24 mouse cellular contexts compared by ENCODE assay signal in genomic region chr8:111863280-111863679, GRCm38 (mm10). TPM values are rescaled to one million over a fixed set of nuclear protein-coding genes. Genes with fewer than 3 reads are reported as not detected.
A peak's percentile ranks its signal among the peaks of the same experiment; 100 is the strongest.
DNase-seq lines count a peak whose midpoint lies in the region; ATAC-seq lines count a peak whose summit lies in the region.
"Had no signal": no experiment of that assay in that cellular context is flagged by ENCODE, and none has a peak within 500 bp of the region (broad histone marks: within the 10 kb centered on the region; RNA-seq: fewer than 3 reads in every experiment).

No protein-coding gene starts in this region.

- H3K27ac ChIP-seq in embryonic facial prominence, embryonic 14.5 days (replicated peaks; ENCODE audit: low read depth, low read length), result no peak overlapping the region
- H3K27ac ChIP-seq in embryonic facial prominence, embryonic 10.5 days (replicated peaks), result no peak overlapping the region
- peak overlapping the region; percentile 32; the same call in 1 of the 2 replicates for H3K27ac ChIP-seq in lung, embryonic 16.5 days (ENCODE audit: low read length)
- H3K27ac ChIP-seq: forebrain, embryonic 15.5 days; heart, embryonic 10.5 days; hindbrain, embryonic 10.5 days; hindbrain, embryonic 14.5 days had no signal

- no peaks in the 10 kb centered on the region for H3K4me1 ChIP-seq in embryonic facial prominence, embryonic 14.5 days (ENCODE audit: control insufficient read depth, insufficient read depth, low read length)
- no peaks in the 10 kb centered on the region for H3K4me1 ChIP-seq in embryonic facial prominence, embryonic 10.5 days
- 0 out of 2 replicates have a peak, but pooled peaks cover 2% of the 10 kb centered on the region for H3K4me1 ChIP-seq in lung, embryonic 16.5 days (replicated peaks; ENCODE audit: control insufficient read depth, insufficient read depth, low read length)
- H3K4me1 ChIP-seq: forebrain, embryonic 15.5 days; heart, embryonic 10.5 days; hindbrain, embryonic 10.5 days had no signal

- no peak overlapping the region for H3K4me3 ChIP-seq in embryonic facial prominence, embryonic 14.5 days (ENCODE audit: low read depth, low read length)
- no peak overlapping the region for H3K4me3 ChIP-seq in embryonic facial prominence, embryonic 10.5 days
- H3K4me3 ChIP-seq in lung, embryonic 16.5 days (ENCODE audit: low read length), result no peak overlapping the region
- H3K4me3 ChIP-seq: forebrain, embryonic 15.5 days; heart, embryonic 10.5 days; hindbrain, embryonic 10.5 days had no signal

- H3K36me3 ChIP-seq in embryonic facial prominence, embryonic 14.5 days (ENCODE audit: control insufficient read depth, insufficient read depth, low read length), result peaks cover 23% of the 10 kb centered on the region
- peaks cover 25% of the 10 kb centered on the region for H3K36me3 ChIP-seq in embryonic facial prominence, embryonic 10.5 days (replicated peaks)
- 0 out of 2 replicates have a peak, but pooled peaks cover 2% of the 10 kb centered on the region for H3K36me3 ChIP-seq in lung, embryonic 16.5 days (ENCODE audit: control insufficient read depth, insufficient read depth, low read length)
- H3K36me3 ChIP-seq: forebrain, embryonic 15.5 days had no signal

- ATAC-seq in embryonic facial prominence, embryonic 14.5 days (ENCODE audit: low read depth), result no peak
- no peak for ATAC-seq in lung, embryonic 16.5 days (ENCODE audit: low read depth)
- peak; percentile 89 for ATAC-seq in megakaryocyte, adult 5-6 weeks (ENCODE audit: poor library complexity, severe bottlenecking)
- ATAC-seq: activated CD4-positive, CD25-positive, alpha-beta regulatory T cell, adult 4 months; forebrain, embryonic 15.5 days had no signal

- no peaks in the 10 kb centered on the region for H3K9me3 ChIP-seq in embryonic facial prominence, embryonic 14.5 days (ENCODE audit: control insufficient read depth, low read length)
- H3K9me3 ChIP-seq in embryonic facial prominence, embryonic 10.5 days, result no peaks in the 10 kb centered on the region
- no peaks in the 10 kb centered on the region for H3K9me3 ChIP-seq in lung, embryonic 16.5 days (ENCODE audit: control insufficient read depth, low read length)
- H3K9me3 ChIP-seq: forebrain, embryonic 15.5 days; heart, embryonic 10.5 days; hindbrain, embryonic 10.5 days had no signal

- 83% methylated on average over 4 of the region's 4 CpGs for WGBS in embryonic facial prominence, embryonic 14.5 days
- 87% methylated on average over 4 of the region's 4 CpGs for WGBS in embryonic facial prominence, embryonic 10.5 days
- 80% methylated on average over 4 of the region's 4 CpGs for WGBS in lung, embryonic 16.5 days

- no peaks in the 10 kb centered on the region for H3K27me3 ChIP-seq in embryonic facial prominence, embryonic 14.5 days (replicated peaks; ENCODE audit: control insufficient read depth, insufficient read depth, low read length)
- H3K27me3 ChIP-seq in embryonic facial prominence, embryonic 10.5 days (replicated peaks; ENCODE audit: low read depth, poor library complexity, severe bottlenecking), result no peaks in the 10 kb centered on the region
- no peaks in the 10 kb centered on the region for H3K27me3 ChIP-seq in lung, embryonic 16.5 days (ENCODE audit: control insufficient read depth, insufficient read depth, low read depth, low read length)
- H3K27me3 ChIP-seq: forebrain, embryonic 15.5 days had no signal

- DNase-seq in embryonic facial prominence, embryonic 14.5 days (ENCODE audit: low spot score), result peak; percentile 12
- DNase-seq in embryonic facial prominence, embryonic 10.5 days (ENCODE audit: low spot score), result no peak
- peak; percentile 15 for DNase-seq in kidney, postnatal 10 days
- DNase-seq in kidney, postnatal 25 days, result no peak
- DNase-seq in lung, postnatal 36 days, result no peak
- DNase-seq in urinary bladder, postnatal 4 days (ENCODE audit: low spot score in 2 of 2), result no peak
- DNase-seq: adrenal gland, postnatal 14 days; cerebellum, adult 11-12 months; cerebellum, adult 9-11 months; cerebellum, postnatal 36 days; gastrocnemius, postnatal 36 days; heart, adult 18-20 months; heart, postnatal 10 days had no signal

- H3K9ac ChIP-seq in embryonic facial prominence, embryonic 14.5 days (ENCODE audit: low read depth, low read length), result no peak overlapping the region
- no peak overlapping the region for H3K9ac ChIP-seq in lung, embryonic 16.5 days (ENCODE audit: low read length)
- H3K9ac ChIP-seq: forebrain, embryonic 15.5 days; hindbrain, embryonic 14.5 days had no signal

- no peak overlapping the region for H3K4me2 ChIP-seq in embryonic facial prominence, embryonic 14.5 days (ENCODE audit: low read depth, low read length)
- H3K4me2 ChIP-seq in lung, embryonic 16.5 days (ENCODE audit: low read depth, low read length), result no peak overlapping the region
- H3K4me2 ChIP-seq: forebrain, embryonic 15.5 days; hindbrain, embryonic 14.5 days had no signal

RNA-seq across cellular contexts. Expression of gene Cfdp1, which starts 9.2 kb away (rescaled TPM):
- polyA plus RNA-seq in embryonic facial prominence, embryonic 14.5 days (2014; fragmentation: Nextera tagmentation; extraction: Ambion mirVana), result 202 and 203 TPM in 2 replicates
- polyA plus RNA-seq in embryonic facial prominence, embryonic 10.5 days (2016; fragmentation: Nextera tagmentation; extraction: Ambion mirVana), result 225 and 237 TPM in 2 replicates
- polyA plus RNA-seq in lung, embryonic 16.5 days (2015; fragmentation: Nextera tagmentation; extraction: Ambion mirVana), result 193 and 203 TPM in 2 replicates
- total RNA-seq in megakaryocyte, adult 5-6 weeks (2015), result 62.8 and 71.2 TPM in 2 replicates
- 100 TPM in 2 replicates for total RNA-seq in megakaryocyte, adult 5-6 weeks (2017)

RNA-seq across cellular contexts. Expression of gene Tmem170, which starts 13.3 kb away (rescaled TPM):
- 3.6 and 4.1 TPM in 2 replicates for polyA plus RNA-seq in embryonic facial prominence, embryonic 14.5 days (2014; fragmentation: Nextera tagmentation; extraction: Ambion mirVana)
- 10.5 and 11.0 TPM in 2 replicates for polyA plus RNA-seq in embryonic facial prominence, embryonic 10.5 days (2016; fragmentation: Nextera tagmentation; extraction: Ambion mirVana)
- 10.1 and 10.9 TPM in 2 replicates for polyA plus RNA-seq in lung, embryonic 16.5 days (2015; fragmentation: Nextera tagmentation; extraction: Ambion mirVana)
- 1.6 and 2.9 TPM in 2 replicates for total RNA-seq in megakaryocyte, adult 5-6 weeks (2015)
- 1.4 and 1.8 TPM in 2 replicates for total RNA-seq in megakaryocyte, adult 5-6 weeks (2017)

RNA-seq across cellular contexts. Expression of gene Chst5, which starts 47.0 kb away (rescaled TPM):
- polyA plus RNA-seq in embryonic facial prominence, embryonic 14.5 days (2014; fragmentation: Nextera tagmentation; extraction: Ambion mirVana), result 4.7 and 5.4 TPM in 2 replicates
- polyA plus RNA-seq in embryonic facial prominence, embryonic 10.5 days (2016; fragmentation: Nextera tagmentation; extraction: Ambion mirVana), result 2.2 and 2.7 TPM in 2 replicates
- 14.2 and 15.4 TPM in 2 replicates for polyA plus RNA-seq in lung, embryonic 16.5 days (2015; fragmentation: Nextera tagmentation; extraction: Ambion mirVana)
- not detected in 2 replicates for total RNA-seq in megakaryocyte, adult 5-6 weeks (2015)
- not detected in 2 replicates for total RNA-seq in megakaryocyte, adult 5-6 weeks (2017)
- total RNA-seq: adrenal gland, adult 18-20 months; adrenal gland, postnatal 14 days; gastrocnemius, adult 8-10 months; heart, adult 18-20 months; heart, postnatal 10 days; MEL had no signal
- polyA plus RNA-seq: activated CD4-positive, CD25-positive, alpha-beta regulatory T cell, adult 4 months; C2C12 had no signal

Comparison
In these comparisons a context has a peak if more than half of its experiments do, and no peak if none do; other contexts are left out.
1. DNase-seq: peak in embryonic facial prominence, embryonic 14.5 days (single experiment) and kidney, postnatal 10 days (single experiment); none in embryonic facial prominence, embryonic 10.5 days (single experiment), kidney, postnatal 25 days (0 of 2), lung, postnatal 36 days (single experiment) and urinary bladder, postnatal 4 days (0 of 2).